Mouse (Mus musculus) hematopoietic stem cell, adult 5-6 weeks (primary cell): ENCODE data around the gene Slc44a2. TPM values are rescaled to one million over a fixed set of nuclear protein-coding genes. Genes with fewer than 3 reads are reported as not detected.

Experiments
- ATAC-seq, 2 experiments: fragments of 125-278 bp in 1 of 2; replicated peaks in 1 of 2; 2 replicates each; pipeline ENCODE4 v1.8.0; 2016 to 2017; ENCODE audit warnings: inconsistent platforms in 2 of 2, mild to moderate bottlenecking in 2 of 2, moderate number of reproducible peaks in 2 of 2, low read depth in 1 of 2, moderate TSS enrichment in 1 of 2; ENCODE audit not compliant: low FRiP score in 2 of 2, poor library complexity in 2 of 2, severe bottlenecking in 2 of 2, insufficient read depth in 1 of 2, low TSS enrichment in 1 of 2
- total RNA-seq: library from RNA; stranded (forward); fragments of 172-1452, 232-1000 nt; gene quantifications from 2 replicates; pipeline ENCODE4 v1.2.3, GENCODE M21; 2017

The Slc44a2 gene
- total RNA-seq, 1 experiment from 2014 or later: 65.7 TPM

DNA sequence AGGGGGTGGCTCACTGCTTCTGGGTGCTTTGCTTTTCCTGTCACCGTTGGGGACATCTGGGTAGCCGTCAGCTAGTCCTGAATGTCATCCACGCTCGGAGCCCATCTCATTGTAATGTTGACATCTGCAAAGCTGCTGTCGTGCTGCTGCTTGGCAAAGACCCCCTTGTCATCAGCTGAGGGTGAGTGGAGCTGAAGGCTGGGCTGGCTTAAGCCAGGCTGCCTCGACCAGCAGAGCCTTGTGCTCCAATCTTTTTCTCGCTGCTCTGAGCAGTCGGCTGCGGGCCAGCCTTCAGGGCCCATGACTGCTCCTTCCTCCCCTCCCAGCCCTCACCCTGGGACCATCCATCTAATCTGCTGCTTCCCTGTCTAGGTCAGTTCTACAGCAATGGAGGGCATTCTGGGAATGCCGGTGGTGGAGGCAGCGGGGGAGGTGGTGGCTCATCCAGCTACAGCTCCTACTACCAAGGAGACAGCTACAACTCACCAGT is 82.3 kb downstream of the Slc44a2 start:
- ATAC-seq: no peak

DNA sequence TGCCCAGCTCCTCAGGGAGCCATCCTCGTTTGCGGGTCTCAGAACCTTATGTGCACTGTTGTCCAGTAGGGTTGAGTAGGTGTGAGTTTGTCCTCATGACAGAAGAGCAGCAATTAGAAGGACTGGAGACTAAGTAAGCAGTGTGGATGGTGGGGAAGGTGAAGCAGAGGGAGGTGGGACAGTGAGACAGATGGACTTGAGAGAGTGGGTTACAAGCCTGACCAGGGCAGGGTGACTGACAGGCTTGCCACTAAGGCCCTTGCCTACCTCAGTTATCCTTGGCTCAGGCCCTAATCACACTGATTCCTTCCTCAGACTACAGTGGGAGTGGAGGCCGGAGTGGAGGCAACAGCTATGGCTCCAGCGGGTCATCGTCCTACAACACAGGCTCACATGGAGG is 83.2 kb downstream of the Slc44a2 start:
- ATAC-seq: no peak

Other genes starting within 250 kb of the Slc44a2 start
- gene Gm49373, start 247.6 kb upstream of the Slc44a2 start, total RNA-seq: 0.44 TPM in 1 of 2 replicates, not detected in the other
- gene Fdx1l, start 247.1 kb upstream of the Slc44a2 start, total RNA-seq: 33.6 and 45.2 TPM in 2 replicates
- gene Gm38431, start 228.7 kb upstream of the Slc44a2 start, total RNA-seq: 3.3 and 13.1 TPM in 2 replicates
- 13.1 and 23.3 TPM in 2 replicates for gene Raver1, start 228.7 kb upstream of the Slc44a2 start, total RNA-seq
- gene Tyk2, start 189.5 kb upstream of the Slc44a2 start, total RNA-seq: 12.2 and 19.4 TPM in 2 replicates
- 238 and 347 TPM in 2 replicates for gene Cdc37, start 170.7 kb upstream of the Slc44a2 start, total RNA-seq
- 2.7 and 4.8 TPM in 2 replicates for gene Pde4a, start 155.0 kb upstream of the Slc44a2 start, total RNA-seq
- gene Keap1, start 81.3 kb upstream of the Slc44a2 start, total RNA-seq: 37.4 and 39.0 TPM in 2 replicates
- gene S1pr5, start 72.3 kb upstream of the Slc44a2 start, total RNA-seq: 0.25 and 0.50 TPM in 2 replicates
- 5.6 and 14.1 TPM in 2 replicates for gene Atg4d, start 55.4 kb upstream of the Slc44a2 start, total RNA-seq
- 64.0 and 98.0 TPM in 2 replicates for gene Kri1, start 32.7 kb upstream of the Slc44a2 start, total RNA-seq
- 14.8 and 30.4 TPM in 2 replicates for gene Cdkn2d, start 29.3 kb upstream of the Slc44a2 start, total RNA-seq
- 0.56 TPM in 1 of 2 replicates, not detected in the other for gene Ap1m2, start 8.4 kb upstream of the Slc44a2 start, total RNA-seq
- 98.6 and 163 TPM in 2 replicates for gene Ilf3, start 47.2 kb downstream of the Slc44a2 start, total RNA-seq
- gene Qtrt1, start 91.1 kb downstream of the Slc44a2 start, total RNA-seq: 19.3 and 23.4 TPM in 2 replicates
- 80.9 and 87.0 TPM in 2 replicates for gene Dnm2, start 104.2 kb downstream of the Slc44a2 start, total RNA-seq
- 9.7 and 18.0 TPM in 2 replicates for gene Tmed1, start 189.6 kb downstream of the Slc44a2 start, total RNA-seq
- 11.5 and 19.4 TPM in 2 replicates for gene AB124611, start 205.5 kb downstream of the Slc44a2 start, total RNA-seq
- 21.0 and 26.5 TPM in 2 replicates for gene Carm1, start 226.2 kb downstream of the Slc44a2 start, total RNA-seq